In the genomic region with DNA sequence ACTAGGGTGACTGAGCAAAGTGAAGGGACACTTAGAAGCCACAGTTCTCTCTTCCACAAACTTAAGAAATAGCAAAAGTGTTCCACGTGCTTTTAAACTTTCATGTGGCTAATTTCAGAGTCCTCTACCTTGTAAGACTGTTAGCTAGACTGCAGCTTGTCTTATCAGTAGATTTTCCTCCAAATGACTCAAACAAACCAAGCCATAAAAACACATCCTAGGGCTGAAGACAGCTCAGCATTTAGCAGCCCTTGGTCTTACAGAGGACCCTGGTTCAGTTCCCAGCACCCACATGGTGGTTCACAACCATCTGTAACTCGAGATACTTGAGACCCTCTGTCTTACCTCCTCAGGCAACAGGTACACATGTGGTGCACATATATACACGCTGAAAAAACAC, we compare ENCODE assay signal across 25 mouse cellular contexts.
"Had no signal": no experiment of that assay in that cellular context is flagged by ENCODE, and none has a peak within 500 bp of the region (broad histone marks: within the 10 kb centered on the region; RNA-seq: fewer than 3 reads in every experiment).

No protein-coding gene starts in this region.

- H3K27me3 ChIP-seq: heart, embryonic 13.5 days; heart, embryonic 15.5 days; hindbrain, embryonic 13.5 days; hindbrain, embryonic 15.5 days; intestine, embryonic 15.5 days; kidney, embryonic 15.5 days; limb, embryonic 12.5 days; liver, embryonic 13.5 days had no signal

- H3K36me3 ChIP-seq: heart, embryonic 13.5 days; heart, embryonic 15.5 days; hindbrain, embryonic 13.5 days; hindbrain, embryonic 15.5 days; intestine, embryonic 15.5 days; kidney, embryonic 15.5 days; limb, embryonic 10.5 days; limb, embryonic 12.5 days; liver, embryonic 13.5 days had no signal

- ATAC-seq: hindbrain, postnatal 0 days; intestine, embryonic 15.5 days had no signal

- H3K4me3 ChIP-seq: heart, adult 2 months; heart, embryonic 13.5 days; heart, embryonic 15.5 days; hindbrain, embryonic 13.5 days; hindbrain, embryonic 15.5 days; intestine, embryonic 15.5 days; kidney, embryonic 15.5 days; left cerebral cortex, adult 2 months; limb, embryonic 10.5 days; limb, embryonic 12.5 days; liver, embryonic 13.5 days had no signal

- H3K27ac ChIP-seq: heart, adult 2 months; heart, embryonic 13.5 days; heart, embryonic 15.5 days; hindbrain, embryonic 13.5 days; hindbrain, embryonic 15.5 days; hindbrain, postnatal 0 days; intestine, embryonic 15.5 days; kidney, embryonic 15.5 days; kidney, postnatal 0 days; left cerebral cortex, adult 2 months; limb, embryonic 10.5 days; limb, embryonic 12.5 days; liver, embryonic 13.5 days had no signal

- DNase-seq: gastrocnemius, postnatal 14 days; gastrocnemius, postnatal 36 days; heart, adult 2 months; heart, postnatal 14 days; heart, postnatal 36 days; kidney, adult 11 months; kidney, adult 2 months; kidney, adult 9 months; kidney, postnatal 14 days; kidney, postnatal 36 days; layer of hippocampus, adult 9-11 months; layer of hippocampus, postnatal 36 days had no signal

- H3K9me3 ChIP-seq: heart, embryonic 15.5 days; hindbrain, embryonic 13.5 days; hindbrain, embryonic 15.5 days; intestine, embryonic 15.5 days; kidney, embryonic 15.5 days; limb, embryonic 10.5 days; limb, embryonic 12.5 days; liver, embryonic 13.5 days had no signal

- H3K9ac ChIP-seq: heart, embryonic 13.5 days; heart, embryonic 15.5 days; hindbrain, embryonic 13.5 days; hindbrain, embryonic 15.5 days; intestine, embryonic 15.5 days; kidney, embryonic 15.5 days; limb, embryonic 12.5 days; liver, embryonic 13.5 days had no signal

- H3K4me1 ChIP-seq: heart, embryonic 15.5 days; hindbrain, embryonic 13.5 days; kidney, embryonic 15.5 days; limb, embryonic 10.5 days; limb, embryonic 12.5 days had no signal

- H3K4me2 ChIP-seq: heart, embryonic 11.5 days; heart, embryonic 13.5 days; heart, embryonic 15.5 days; hindbrain, embryonic 13.5 days; hindbrain, embryonic 15.5 days; intestine, embryonic 15.5 days; kidney, embryonic 15.5 days; limb, embryonic 12.5 days; liver, embryonic 13.5 days had no signal
